Mouse (Mus musculus): ENCODE results near the gene Pawr. TPM values are rescaled to one million over a fixed set of nuclear protein-coding genes. Genes with fewer than 3 reads are reported as not detected.

Gene Pawr
- polyA plus RNA-seq, 1 experiment from 2014 or later = 3.8 TPM

- Histone ChIP-seq H3K4me3 (no peak overlapping the region), H3K9me3 (no peaks in the 10 kb centered on the region), H3K4me1 (replicated peaks) (peaks cover 11% of the 10 kb centered on the region), H3K27ac (replicated peaks) (no peak overlapping the region), H3K9ac (no peak overlapping the region), H3K4me2 (no peak overlapping the region), H3K27me3 (peaks cover 18% of the 10 kb centered on the region), H3K36me3 (no peaks in the 10 kb centered on the region)
- no peak for ATAC-seq (ENCODE audit: low FRiP score, low read depth)
- 96% methylated on average over 7 of the region's 7 CpGs for WGBS
Observed at GRCm38 (mm10) chr10:108328356-108328755, 3.6 kb upstream of the Pawr start.

GRCm38 (mm10) chr10:108328983-108329382 lies 2.9 kb upstream of the Pawr start:
- H3K27me3 ChIP-seq = peaks cover 18% of the 10 kb centered on the region
- H3K27ac ChIP-seq (replicated peaks) = no peak overlapping the region
- ATAC-seq (ENCODE audit: low FRiP score, low read depth) = no peak
- no peaks in the 10 kb centered on the region for H3K9me3 ChIP-seq
- WGBS = 91% methylated on average over 12 of the region's 12 CpGs
- H3K36me3 ChIP-seq = no peaks in the 10 kb centered on the region
- H3K4me2 ChIP-seq = no peak overlapping the region
- peaks cover 12% of the 10 kb centered on the region for H3K4me1 ChIP-seq (replicated peaks)
- H3K4me3 ChIP-seq = no peak overlapping the region
- H3K9ac ChIP-seq = no peak overlapping the region

- H3K9ac ChIP-seq = no peak overlapping the region
- H3K27me3 ChIP-seq = peaks cover 18% of the 10 kb centered on the region
- WGBS = 86% methylated on average over 5 of the region's 5 CpGs
- H3K36me3 ChIP-seq = no peaks in the 10 kb centered on the region
- no peak overlapping the region for H3K27ac ChIP-seq (replicated peaks)
- no peak overlapping the region for H3K4me3 ChIP-seq
- H3K4me2 ChIP-seq = no peak overlapping the region
- H3K4me1 ChIP-seq (replicated peaks) = peaks cover 12% of the 10 kb centered on the region
- H3K9me3 ChIP-seq = no peaks in the 10 kb centered on the region
- ATAC-seq (ENCODE audit: low FRiP score, low read depth) = no peak
Observed at GRCm38 (mm10) chr10:108329771-108330170, 2.1 kb upstream of the Pawr start.

- peak overlapping the region; percentile 72 for H3K4me3 ChIP-seq
- H3K27ac ChIP-seq (replicated peaks) = no peak overlapping the region
- H3K27me3 ChIP-seq = peaks cover 18% of the 10 kb centered on the region
- ATAC-seq (ENCODE audit: low FRiP score, low read depth) = no peak
- peak overlapping the region; percentile 98 for H3K4me2 ChIP-seq
- 9% methylated on average over 10 of the region's 10 CpGs for WGBS
- H3K9me3 ChIP-seq = no peaks in the 10 kb centered on the region
- no peak overlapping the region for H3K9ac ChIP-seq
- no peaks in the 10 kb centered on the region for H3K36me3 ChIP-seq
- H3K4me1 ChIP-seq (replicated peaks) = peaks cover 12% of the 10 kb centered on the region
Observed at GRCm38 (mm10) chr10:108330964-108331363, 957 bp upstream of the Pawr start.

- H3K27ac ChIP-seq (replicated peaks) = peak overlapping the region; percentile 42
- H3K4me1 ChIP-seq (replicated peaks) = peaks cover 12% of the 10 kb centered on the region
- H3K9ac ChIP-seq = peak overlapping the region; percentile 63
- peak overlapping the region; percentile 98 for H3K4me2 ChIP-seq
- H3K36me3 ChIP-seq = no peaks in the 10 kb centered on the region
- H3K4me3 ChIP-seq = peak overlapping the region; percentile 72
- peak; percentile 68 for ATAC-seq (ENCODE audit: low FRiP score, low read depth)
- peaks cover 18% of the 10 kb centered on the region for H3K27me3 ChIP-seq
- H3K9me3 ChIP-seq = no peaks in the 10 kb centered on the region
- WGBS = under 1% methylated on average over 109 of the region's 129 CpGs
Observed at GRCm38 (mm10) chr10:108332571-108333541, 935 bp downstream of the Pawr start.

GRCm38 (mm10) chr10:108333642-108334041 lies 1.7 kb downstream of the Pawr start:
- no peaks in the 10 kb centered on the region for H3K36me3 ChIP-seq
- peaks cover 12% of the 10 kb centered on the region for H3K4me1 ChIP-seq (replicated peaks)
- H3K27ac ChIP-seq (replicated peaks) = no peak overlapping the region
- 5% methylated on average over 12 of the region's 12 CpGs for WGBS
- peaks cover 18% of the 10 kb centered on the region for H3K27me3 ChIP-seq
- H3K4me3 ChIP-seq = peak overlapping the region; percentile 72
- ATAC-seq (ENCODE audit: low FRiP score, low read depth) = no peak
- H3K9ac ChIP-seq = no peak overlapping the region
- H3K9me3 ChIP-seq = no peaks in the 10 kb centered on the region
- H3K4me2 ChIP-seq = peak overlapping the region; percentile 98

GRCm38 (mm10) chr10:108334096-108334495 lies 2.2 kb downstream of the Pawr start:
- Histone ChIP-seq H3K4me2 (peak overlapping the region; percentile 98), H3K4me3 (no peak overlapping the region), H3K36me3 (no peaks in the 10 kb centered on the region), H3K9me3 (no peaks in the 10 kb centered on the region), H3K4me1 (replicated peaks) (peaks cover 12% of the 10 kb centered on the region), H3K27me3 (peaks cover 18% of the 10 kb centered on the region), H3K9ac (no peak overlapping the region), H3K27ac (replicated peaks) (no peak overlapping the region)
- 50% methylated on average over 1 of the region's 1 CpGs for WGBS
- no peak for ATAC-seq (ENCODE audit: low FRiP score, low read depth)

- Histone ChIP-seq H3K4me1 (replicated peaks) (peaks cover 12% of the 10 kb centered on the region), H3K4me3 (no peak overlapping the region), H3K36me3 (no peaks in the 10 kb centered on the region), H3K9ac (no peak overlapping the region), H3K9me3 (no peaks in the 10 kb centered on the region), H3K27me3 (peaks cover 8% of the 10 kb centered on the region), H3K27ac (replicated peaks) (no peak overlapping the region), H3K4me2 (no peak overlapping the region)
- WGBS = 89% methylated on average over 10 of the region's 10 CpGs
- no peak for ATAC-seq (ENCODE audit: low FRiP score, low read depth)
Observed at GRCm38 (mm10) chr10:108335736-108336292, 3.9 kb downstream of the Pawr start.

GRCm38 (mm10) chr10:108336581-108336980 lies 4.7 kb downstream of the Pawr start:
- no peak overlapping the region for H3K4me3 ChIP-seq
- ATAC-seq (ENCODE audit: low FRiP score, low read depth) = no peak
- H3K9ac ChIP-seq = no peak overlapping the region
- H3K36me3 ChIP-seq = no peaks in the 10 kb centered on the region
- peaks cover 6% of the 10 kb centered on the region for H3K4me1 ChIP-seq (replicated peaks)
- H3K27ac ChIP-seq (replicated peaks) = no peak overlapping the region
- H3K27me3 ChIP-seq = peaks cover 2% of the 10 kb centered on the region; the same call in 1 of the 2 replicates
- no peaks in the 10 kb centered on the region for H3K9me3 ChIP-seq
- WGBS = 80% methylated on average over 9 of the region's 9 CpGs
- no peak overlapping the region for H3K4me2 ChIP-seq

GRCm38 (mm10) chr10:108338055-108338961 lies 6.4 kb downstream of the Pawr start:
- Histone ChIP-seq H3K4me1 (replicated peaks) (peaks cover 1% of the 10 kb centered on the region), H3K4me3 (no peak overlapping the region), H3K27ac (replicated peaks) (no peak overlapping the region), H3K9me3 (no peaks in the 10 kb centered on the region), H3K36me3 (no peaks in the 10 kb centered on the region), H3K27me3 (no peaks in the 10 kb centered on the region; the same call in 1 of the 2 replicates), H3K4me2 (no peak overlapping the region), H3K9ac (no peak overlapping the region)
- WGBS = 33% methylated on average over 22 of the region's 22 CpGs
- ATAC-seq (ENCODE audit: low FRiP score, low read depth) = 0 out of 2 replicates have a peak, but pooled peaks have one; percentile 30

- H3K4me2 ChIP-seq = no peak overlapping the region
- H3K4me1 ChIP-seq (replicated peaks) = no peaks in the 10 kb centered on the region
- 82% methylated on average over 5 of the region's 5 CpGs for WGBS
- H3K27me3 ChIP-seq = no peaks in the 10 kb centered on the region; the same call in 1 of the 2 replicates
- H3K9ac ChIP-seq = no peak overlapping the region
- no peak overlapping the region for H3K27ac ChIP-seq (replicated peaks)
- H3K9me3 ChIP-seq = no peaks in the 10 kb centered on the region
- no peaks in the 10 kb centered on the region for H3K36me3 ChIP-seq
- H3K4me3 ChIP-seq = no peak overlapping the region
- no peak for ATAC-seq (ENCODE audit: low FRiP score, low read depth)
Observed at GRCm38 (mm10) chr10:108339118-108339517, 7.2 kb downstream of the Pawr start.
